Mouse (Mus musculus): ENCODE measurements around the gene Adamts4. TPM values are rescaled to one million over a fixed set of nuclear protein-coding genes. Genes with fewer than 3 reads are reported as not detected.

The Adamts4 gene
- polyA plus RNA-seq (2012; rRNA removed; ENCODE audit: low replicate concordance): 4.9 and 7.1 TPM in 2 replicates

DNA sequence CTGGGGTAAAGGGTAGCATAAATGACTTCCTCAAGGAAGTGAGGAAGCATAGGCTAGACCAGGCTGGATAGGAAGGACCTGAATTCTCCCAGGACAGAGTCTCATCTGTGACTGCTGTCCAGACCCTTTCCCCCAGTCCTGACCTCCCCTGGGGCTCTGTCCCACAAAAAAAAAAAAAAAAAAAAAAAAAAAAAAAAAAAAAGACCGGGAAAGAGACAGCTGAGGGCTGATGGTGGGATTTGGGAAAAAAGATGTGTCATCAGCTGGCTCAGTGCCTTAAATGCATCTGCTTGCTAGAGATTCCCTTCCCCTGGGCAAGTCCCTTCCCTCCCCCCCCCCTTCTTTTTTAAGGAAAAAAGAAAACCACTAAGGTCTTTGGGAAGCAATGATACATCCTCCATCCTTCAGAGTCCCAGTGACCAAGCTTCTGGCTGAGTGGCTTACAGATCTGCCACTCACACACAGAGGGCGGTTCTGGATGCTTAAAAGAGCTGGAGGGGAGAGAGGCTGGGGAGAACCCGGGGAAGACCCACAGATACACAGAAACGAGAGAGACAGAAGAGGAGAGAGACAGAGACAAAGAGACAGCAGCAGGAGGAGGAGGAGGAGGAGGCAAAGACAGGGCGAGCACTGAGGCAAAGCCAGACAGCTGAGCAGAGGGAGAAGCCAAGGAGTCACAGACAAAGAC, at the start of gene Adamts4:
Gene Adamts4 (plus strand): TSS at position 509 of the 688 bp plus-strand sequence.

DNA sequence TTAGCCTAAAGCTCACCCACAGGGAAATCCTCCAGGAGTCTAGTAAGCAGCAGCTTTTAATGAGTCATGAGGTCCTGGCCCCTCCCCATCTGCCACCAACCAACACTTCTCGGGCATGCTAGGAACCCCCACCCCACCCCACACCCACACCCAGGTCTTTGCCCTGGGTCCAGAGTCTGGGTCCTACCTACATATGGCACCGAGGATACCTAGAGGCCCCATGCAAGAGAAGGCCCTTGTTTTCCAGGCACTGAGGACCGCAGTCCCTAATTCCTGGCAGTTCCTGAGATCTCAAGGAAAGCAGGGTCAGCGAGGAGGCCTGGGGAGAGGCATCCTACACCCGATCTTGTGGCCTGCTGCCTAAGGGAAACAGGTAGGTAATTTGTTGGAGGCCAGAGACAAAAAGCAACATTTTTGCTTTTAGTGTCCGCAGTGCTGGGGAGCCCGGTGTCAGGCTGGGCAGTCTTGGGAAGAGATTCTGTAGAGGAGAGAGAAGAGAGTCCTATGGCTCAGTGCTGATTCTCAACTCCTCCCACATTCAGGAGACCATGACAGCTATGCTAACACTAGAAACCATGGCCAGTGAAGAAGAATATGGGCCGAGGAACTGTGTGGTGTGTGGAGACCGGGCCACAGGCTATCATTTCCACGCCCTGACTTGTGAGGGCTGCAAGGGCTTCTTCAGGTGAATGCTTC, 36.3 kb upstream of the Adamts4 start, which contains the start of gene Nr1i3:
Gene Nr1i3 (plus strand): TSS at position 170 of the 696 bp plus-strand sequence.

DNA sequence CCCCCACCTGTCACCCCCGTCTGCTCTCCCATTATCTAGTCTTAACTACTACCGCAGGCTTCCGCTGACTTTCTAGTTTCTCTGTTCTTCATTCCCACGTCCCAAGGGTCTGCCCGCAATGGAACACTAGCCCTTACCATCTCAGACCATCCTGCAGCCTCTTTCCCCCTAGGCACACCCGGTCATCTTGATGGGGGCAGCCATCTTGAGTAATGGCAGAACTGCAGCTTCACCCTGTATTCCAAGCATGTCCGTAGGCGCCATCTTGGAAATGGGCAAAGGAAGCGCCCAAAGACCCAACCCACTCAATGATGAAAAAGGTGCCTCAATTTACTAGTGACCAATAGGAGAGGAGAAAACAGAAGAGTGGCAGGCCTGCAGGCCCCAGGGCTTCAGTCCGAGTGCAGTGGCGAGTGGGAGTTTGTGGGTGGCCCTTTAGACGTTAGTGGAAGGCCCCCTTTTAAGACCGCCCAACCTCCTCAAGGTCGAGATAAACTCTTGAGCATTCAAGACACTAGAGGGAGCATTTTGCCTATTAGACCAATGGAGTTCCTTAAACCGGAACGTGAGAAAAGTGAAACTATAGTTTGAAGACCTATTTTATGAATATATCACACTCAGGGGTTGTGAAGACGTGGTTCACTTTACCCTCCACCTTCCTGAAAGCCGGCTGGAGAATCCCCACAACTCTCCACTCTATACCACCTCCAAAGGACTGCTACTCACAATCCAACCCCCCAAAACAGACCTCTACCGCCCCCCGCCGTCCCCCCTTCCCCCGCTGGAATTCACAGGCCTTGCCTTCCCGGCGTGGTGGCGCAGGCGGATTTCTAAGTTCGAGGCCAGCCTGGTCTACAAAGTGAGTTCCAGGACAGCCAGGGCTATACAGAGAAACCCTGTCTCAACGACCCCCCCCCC, 27.7 kb upstream of the Adamts4 start, which contains the start of gene Tomm40l:
Gene Tomm40l (minus strand): TSS at position 277 of the 918 bp plus-strand sequence.

DNA sequence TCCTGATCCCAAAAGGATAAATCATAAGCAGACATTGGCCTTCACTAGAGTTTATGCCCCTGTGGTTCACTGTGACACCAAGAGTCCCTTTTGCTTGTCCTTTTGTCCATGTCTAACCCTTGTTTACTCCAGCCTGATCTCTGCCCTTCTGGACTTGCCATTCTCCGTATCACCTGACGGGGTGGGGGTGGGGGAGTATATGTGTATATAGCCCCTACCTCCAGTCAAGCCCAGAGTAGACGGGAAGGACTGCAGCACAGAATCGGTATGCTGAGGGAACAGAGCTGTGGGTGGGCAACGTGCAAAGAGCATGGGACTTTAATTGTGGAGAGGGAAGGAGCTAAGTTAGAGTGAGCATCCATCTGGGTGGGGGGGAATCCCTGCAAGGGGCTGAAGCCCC, 25.4 kb upstream of the Adamts4 start, which contains the start of gene Apoa2:
Gene Apoa2 (plus strand): TSS at position 198 of the 400 bp plus-strand sequence.

DNA sequence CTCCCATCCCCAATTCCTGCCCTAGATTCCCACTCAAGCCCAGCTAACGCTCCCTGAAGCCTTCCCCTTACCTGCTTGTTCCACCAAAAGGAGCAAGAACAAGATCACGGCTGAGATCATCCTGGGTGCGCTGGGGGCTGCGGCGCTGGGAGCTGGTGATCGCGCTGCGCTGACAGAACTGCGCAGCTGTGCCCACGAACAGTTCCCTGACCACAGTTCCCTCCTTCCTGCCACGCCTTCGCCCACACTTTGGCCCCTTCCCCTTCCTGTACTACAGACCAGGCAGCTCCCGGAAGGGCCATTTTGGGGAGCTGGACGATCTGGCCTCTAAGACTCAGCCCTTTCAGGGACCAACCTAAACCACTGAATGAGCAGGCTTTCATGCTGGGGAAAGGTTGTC, 16.1 kb upstream of the Adamts4 start, which contains the start of gene Fcer1g:
Gene Fcer1g (minus strand): TSS at position 240 of the 400 bp plus-strand sequence.

DNA sequence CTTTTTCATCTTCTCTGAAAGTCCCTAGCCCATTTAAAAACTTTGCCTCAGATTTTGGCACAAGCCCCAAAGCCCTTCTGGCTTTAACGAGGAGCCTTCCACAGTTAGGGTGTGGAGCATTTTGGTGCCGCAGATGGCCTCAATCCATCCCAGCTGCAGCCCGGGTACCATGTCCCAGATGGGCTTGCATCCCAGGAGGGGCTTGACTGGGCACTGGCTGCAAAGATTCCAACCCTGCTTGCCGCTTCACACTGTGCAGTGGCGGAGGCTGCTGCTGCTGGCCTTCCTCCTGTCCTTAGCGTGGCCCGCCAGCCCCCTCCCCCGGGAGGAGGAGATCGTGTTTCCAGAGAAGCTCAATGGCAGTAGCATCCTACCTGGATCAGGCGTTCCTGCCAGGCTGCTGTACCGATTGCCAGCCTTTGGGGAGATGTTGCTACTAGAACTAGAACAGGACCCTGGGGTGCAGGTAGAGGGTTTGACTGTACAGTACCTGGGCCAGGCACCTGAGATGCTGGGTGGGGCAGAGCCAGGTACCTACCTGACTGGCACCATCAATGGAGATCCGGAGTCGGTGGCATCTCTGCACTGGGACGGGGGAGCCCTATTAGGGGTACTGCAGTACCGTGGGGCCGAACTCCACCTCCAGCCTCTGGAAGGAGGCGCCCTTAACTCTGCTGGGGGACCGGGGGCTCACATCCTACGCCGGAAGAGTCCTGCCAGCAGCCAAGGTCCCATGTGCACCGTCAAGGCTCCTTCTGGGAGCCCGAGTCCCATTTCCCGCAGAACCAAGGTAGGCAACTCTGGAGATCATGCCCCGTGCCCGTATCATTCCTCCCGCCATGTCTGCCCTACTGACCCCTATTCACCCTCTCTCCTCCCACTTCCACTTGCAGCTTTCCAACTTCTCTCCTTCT, 716 bp downstream of the Adamts4 start, which contains the start of gene Ndufs2:
Gene Ndufs2 (minus strand): TSS at position 709 of the 914 bp plus-strand sequence.

DNA sequence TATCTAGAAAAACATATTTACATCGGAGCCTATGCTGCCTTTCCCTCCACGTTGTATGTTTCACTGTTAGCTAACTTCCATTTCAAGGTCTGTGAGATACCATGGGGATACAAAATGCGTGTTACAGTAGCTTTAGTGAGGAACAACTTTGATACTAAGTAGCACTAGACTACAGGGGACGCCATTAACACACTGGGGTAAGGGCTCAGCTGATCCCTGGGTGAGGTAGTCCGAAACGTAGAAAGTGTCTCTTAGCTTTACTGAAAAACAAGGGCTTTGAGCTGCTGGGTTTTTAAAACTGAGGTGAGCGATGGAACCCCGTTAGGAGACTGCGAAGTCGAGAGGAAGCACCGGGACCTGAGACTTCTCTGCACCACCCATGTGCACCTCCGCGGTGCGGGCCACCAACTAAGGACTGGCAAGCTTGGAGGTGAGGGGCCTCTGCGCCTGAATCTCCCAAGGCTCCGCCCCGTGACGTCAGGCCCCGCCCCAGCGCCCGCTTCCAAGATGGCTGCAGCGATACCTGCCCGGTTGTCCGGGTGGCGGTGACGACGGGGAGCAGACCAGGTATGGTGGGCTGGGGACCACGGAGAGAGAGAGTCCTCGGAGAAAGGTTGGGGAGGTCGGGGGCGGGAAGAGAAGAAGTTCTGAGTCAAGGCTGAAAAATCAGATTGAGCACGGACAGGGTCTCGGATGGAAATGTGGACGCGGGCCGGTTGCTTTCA, 19.8 kb downstream of the Adamts4 start, which contains the start of gene B4galt3:
Gene B4galt3 (plus strand): TSS at position 481 of the 725 bp plus-strand sequence.

DNA sequence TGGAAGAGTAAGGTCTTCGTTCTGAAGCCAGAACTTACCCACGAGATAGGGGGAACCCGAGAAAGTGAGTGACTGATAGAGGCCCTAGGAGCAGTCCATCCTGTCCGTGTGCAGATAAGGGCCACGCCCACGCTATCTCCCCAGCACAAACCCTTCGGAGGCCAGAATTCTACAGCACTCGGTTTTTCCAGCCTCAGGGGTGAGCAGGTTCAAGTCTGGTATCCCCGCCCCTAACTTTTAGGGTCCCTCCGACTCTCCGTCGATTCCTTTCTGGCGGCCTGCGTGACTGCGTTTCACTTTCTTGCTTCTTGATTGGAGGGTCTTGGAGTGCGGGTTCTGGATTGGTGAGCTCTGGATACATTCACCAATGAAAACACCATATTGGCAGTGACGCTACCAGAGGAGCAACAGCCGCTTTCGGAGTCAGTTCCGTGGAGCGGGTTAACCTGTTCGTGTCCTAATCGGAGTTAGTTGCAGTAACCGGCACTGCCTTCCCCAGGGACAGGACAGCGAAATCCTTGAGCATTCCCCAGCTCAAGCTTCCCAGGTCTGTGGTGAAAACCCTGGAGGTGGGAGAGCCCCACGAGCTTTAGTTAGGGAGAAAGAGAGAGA, 30.8 kb downstream of the Adamts4 start, which contains the start of gene Ppox:
Gene Ppox (minus strand): TSS at position 271 of the 612 bp plus-strand sequence.

DNA sequence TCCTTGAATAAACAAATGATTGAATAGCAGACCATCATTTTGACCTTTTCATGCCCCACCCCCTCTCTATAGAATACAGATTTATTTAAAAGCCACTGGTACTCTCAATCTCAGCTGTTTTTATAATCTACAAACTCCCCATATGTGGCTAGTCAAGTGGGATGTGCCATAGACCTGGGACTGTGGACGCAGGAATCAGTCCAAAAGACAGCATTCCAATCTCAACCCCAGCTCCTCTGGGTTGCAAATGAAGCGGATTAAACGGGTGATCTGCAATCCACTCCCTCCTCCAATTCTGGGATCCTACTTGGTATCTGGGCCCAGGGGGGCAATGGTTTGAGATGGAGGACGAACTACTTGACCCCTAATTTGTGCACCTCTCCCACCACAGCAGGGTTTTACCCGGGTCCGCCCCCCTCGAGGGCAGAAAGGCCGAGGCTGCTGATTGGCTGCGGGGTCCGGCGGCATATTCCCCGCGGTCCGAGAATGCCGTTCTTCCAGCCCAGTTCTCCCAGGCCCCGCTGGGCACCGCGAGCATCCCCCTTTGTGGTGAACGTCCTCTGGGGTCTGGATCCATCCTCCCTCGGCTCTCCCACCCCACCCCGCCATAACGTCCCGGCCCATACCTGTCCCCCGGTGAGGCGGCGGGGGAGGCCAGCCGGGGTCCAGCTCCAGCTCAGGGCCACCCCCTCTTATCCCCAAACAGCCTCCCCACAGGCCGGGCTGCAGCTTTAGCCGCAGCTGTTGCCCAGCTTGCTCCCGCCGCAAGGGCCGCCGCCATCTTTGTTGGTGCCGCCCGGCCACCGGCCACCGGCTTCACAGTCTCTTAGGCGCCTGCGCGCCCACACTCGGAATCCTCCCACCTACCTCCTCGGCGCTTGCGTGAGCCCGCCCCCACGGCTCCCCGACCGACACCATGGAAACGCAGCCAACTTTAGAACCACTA, 37.2 kb downstream of the Adamts4 start, which contains the start of gene Usp21:
Gene Usp21 (minus strand): TSS at position 856 of the 946 bp plus-strand sequence.

DNA sequence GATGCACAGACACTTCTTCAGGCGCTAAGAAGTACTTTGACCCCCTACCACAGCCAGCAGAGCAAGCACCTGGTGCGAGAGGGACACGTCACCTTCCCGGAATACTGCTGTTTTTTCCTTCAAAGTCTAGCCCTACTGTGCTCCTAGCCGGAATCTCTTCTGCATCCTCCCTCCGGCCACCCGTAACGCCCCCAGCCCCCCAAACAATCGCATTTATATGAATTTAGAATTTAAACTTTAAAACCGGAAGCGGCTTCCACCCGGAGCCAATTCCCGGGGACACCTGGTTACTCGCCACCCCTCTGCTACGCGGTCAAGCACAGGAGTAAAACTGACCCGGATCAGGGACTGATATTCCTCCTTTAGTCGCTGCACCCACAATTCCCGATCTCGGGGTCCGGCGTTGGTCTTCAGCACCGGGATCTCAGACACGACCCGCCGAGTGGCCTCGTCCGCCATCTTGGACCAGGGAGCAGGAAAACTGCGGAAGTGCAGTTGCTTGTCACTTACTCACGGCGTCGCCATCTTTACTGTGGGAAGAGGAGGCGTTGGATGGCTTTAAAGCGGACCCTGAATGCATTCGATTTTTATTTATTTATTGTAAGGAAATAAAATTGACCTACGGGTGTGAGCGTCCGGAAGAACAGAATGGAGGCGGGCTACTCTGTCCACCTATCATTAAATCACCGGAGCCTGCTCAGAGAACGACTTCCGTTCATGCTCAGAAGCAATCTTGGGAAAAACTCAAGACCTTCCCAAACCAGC, 44.3 kb downstream of the Adamts4 start, which contains the start of gene Ufc1:
Gene Ufc1 (minus strand): TSS at position 727 of the 765 bp plus-strand sequence.

Other genes with a start within 250 kb of the Adamts4 start
- gene Fcgr4, start 231.5 kb upstream of the Adamts4 start, polyA plus RNA-seq (2012; rRNA removed; ENCODE audit: low replicate concordance): 1.2 and 2.8 TPM in 2 replicates
- 22.5 and 52.0 TPM in 2 replicates for gene Fcgr3, start 185.5 kb upstream of the Adamts4 start, polyA plus RNA-seq (2012; rRNA removed; ENCODE audit: low replicate concordance)
- gene Cfap126, start 136.5 kb upstream of the Adamts4 start, polyA plus RNA-seq (2012; rRNA removed; ENCODE audit: low replicate concordance): 4.5 and 9.9 TPM in 2 replicates
- gene Sdhc, start 99.8 kb upstream of the Adamts4 start, polyA plus RNA-seq (2012; rRNA removed; ENCODE audit: low replicate concordance): 220 and 421 TPM in 2 replicates
- gene Mpz, start 99.7 kb upstream of the Adamts4 start, polyA plus RNA-seq (2012; rRNA removed; ENCODE audit: low replicate concordance): 112 and 212 TPM in 2 replicates
- gene Pcp4l1, start 54.2 kb upstream of the Adamts4 start, polyA plus RNA-seq (2012; rRNA removed; ENCODE audit: low replicate concordance): 5.2 and 13.0 TPM in 2 replicates
- gene Nr1i3, start 36.5 kb upstream of the Adamts4 start, polyA plus RNA-seq (2012; rRNA removed; ENCODE audit: low replicate concordance): 0.30 TPM in 1 of 2 replicates, not detected in the other
- gene Tomm40l, start 27.9 kb upstream of the Adamts4 start, polyA plus RNA-seq (2012; rRNA removed; ENCODE audit: low replicate concordance): 37.7 and 47.3 TPM in 2 replicates
- gene Apoa2, start 25.4 kb upstream of the Adamts4 start, polyA plus RNA-seq (2012; rRNA removed; ENCODE audit: low replicate concordance): 1.3 and 87.4 TPM in 2 replicates
- gene Fcer1g, start 16.1 kb upstream of the Adamts4 start, polyA plus RNA-seq (2012; rRNA removed; ENCODE audit: low replicate concordance): 178 and 219 TPM in 2 replicates
- 124 and 262 TPM in 2 replicates for gene Ndufs2, start 967 bp downstream of the Adamts4 start, polyA plus RNA-seq (2012; rRNA removed; ENCODE audit: low replicate concordance)
- gene B4galt3, start 19.9 kb downstream of the Adamts4 start, polyA plus RNA-seq (2012; rRNA removed; ENCODE audit: low replicate concordance): 67.0 and 79.3 TPM in 2 replicates
- 51.7 and 64.2 TPM in 2 replicates for gene Ppox, start 30.8 kb downstream of the Adamts4 start, polyA plus RNA-seq (2012; rRNA removed; ENCODE audit: low replicate concordance)
- 53.9 and 55.7 TPM in 2 replicates for gene Usp21, start 37.6 kb downstream of the Adamts4 start, polyA plus RNA-seq (2012; rRNA removed; ENCODE audit: low replicate concordance)
- gene Ufc1, start 44.6 kb downstream of the Adamts4 start, polyA plus RNA-seq (2012; rRNA removed; ENCODE audit: low replicate concordance): 15.9 and 23.3 TPM in 2 replicates
- 33.8 and 37.4 TPM in 2 replicates for gene Dedd, start 78.7 kb downstream of the Adamts4 start, polyA plus RNA-seq (2012; rRNA removed; ENCODE audit: low replicate concordance)
- gene Nit1, start 95.2 kb downstream of the Adamts4 start, polyA plus RNA-seq (2012; rRNA removed; ENCODE audit: low replicate concordance): 55.1 and 59.6 TPM in 2 replicates
- gene Pfdn2, start 95.2 kb downstream of the Adamts4 start, polyA plus RNA-seq (2012; rRNA removed; ENCODE audit: low replicate concordance): 4.9 and 12.0 TPM in 2 replicates
- 0.57 and 0.85 TPM in 2 replicates for gene Klhdc9, start 110.4 kb downstream of the Adamts4 start, polyA plus RNA-seq (2012; rRNA removed; ENCODE audit: low replicate concordance)
- 11.0 and 17.5 TPM in 2 replicates for gene Nectin4, start 119.7 kb downstream of the Adamts4 start, polyA plus RNA-seq (2012; rRNA removed; ENCODE audit: low replicate concordance)
- gene Arhgap30, start 138.5 kb downstream of the Adamts4 start, polyA plus RNA-seq (2012; rRNA removed; ENCODE audit: low replicate concordance): 25.7 and 38.8 TPM in 2 replicates
- 90.8 and 91.2 TPM in 2 replicates for gene Usf1, start 160.9 kb downstream of the Adamts4 start, polyA plus RNA-seq (2012; rRNA removed; ENCODE audit: low replicate concordance)
- gene Tstd1, start 168.5 kb downstream of the Adamts4 start, polyA plus RNA-seq (2012; rRNA removed; ENCODE audit: low replicate concordance): 1.5 and 3.1 TPM in 2 replicates
- 34.4 and 58.0 TPM in 2 replicates for gene F11r, start 187.1 kb downstream of the Adamts4 start, polyA plus RNA-seq (2012; rRNA removed; ENCODE audit: low replicate concordance)